Mouse (Mus musculus) midbrain, postnatal 0 days (tissue): ENCODE measurements around the gene P2rx4. TPM values are rescaled to one million over a fixed set of nuclear protein-coding genes. Genes with fewer than 3 reads are reported as not detected.

ENCODE experiments used
- ATAC-seq: fragments of 200-750 bp; cut with Nextera tagmentation; 2 replicates; pipeline ENCODE4 v1.8.0; 2017; ENCODE audit warnings: moderate number of reproducible peaks, mild to moderate bottlenecking, moderate TSS enrichment, moderate library complexity; ENCODE audit not compliant: low FRiP score
- DNase-seq: peaks from one replicate; pipeline ENCODE4 v3.0.0-alpha.2; 2015; ENCODE audit warnings: low spot score
- H3K27ac ChIP-seq: fragments of 300-500 bp; sonication (generic); 2 replicates; pipeline ENCODE4 v1.5.1; 2014; ENCODE audit warnings: low read depth, mild to moderate bottlenecking, low read length, mixed read lengths
- H3K27me3 ChIP-seq: fragments of 300-500 bp; sonication (generic); 2 replicates; pipeline ENCODE4 v1.6.1; 2014; ENCODE audit warnings: low read length, control low read depth, mixed read lengths; ENCODE audit not compliant: insufficient read depth
- H3K36me3 ChIP-seq: fragments of 300-500 bp; sonication (generic); 2 replicates; pipeline ENCODE4 v1.6.1; 2014; ENCODE audit warnings: low read length, control low read depth, mixed read lengths; ENCODE audit not compliant: insufficient read depth
- H3K4me1 ChIP-seq: fragments of 300-500 bp; sonication (generic); 2 replicates; pipeline ENCODE4 v1.6.1; 2014; ENCODE audit warnings: mild to moderate bottlenecking, control low read depth, antibody characterized with exemption, low read length, mixed read lengths; ENCODE audit not compliant: insufficient read depth
- H3K4me2 ChIP-seq: fragments of 300-500 bp; sonication (generic); 2 replicates; pipeline ENCODE4 v1.6.1; 2014; ENCODE audit warnings: low read depth, mild to moderate bottlenecking, low read length, mixed read lengths; ENCODE audit not compliant: poor library complexity, severe bottlenecking
- H3K4me3 ChIP-seq: fragments of 300-500 bp; sonication (generic); 2 replicates; pipeline ENCODE4 v1.5.1; 2014; ENCODE audit warnings: low read depth, mild to moderate bottlenecking, low read length, moderate library complexity
- H3K9ac ChIP-seq: fragments of 300-500 bp; sonication (generic); replicated peaks from 2 replicates; pipeline ENCODE4 v1.6.1; 2014; ENCODE audit warnings: mild to moderate bottlenecking, low read length, moderate library complexity, mixed read lengths; ENCODE audit not compliant: poor library complexity, severe bottlenecking
- H3K9me3 ChIP-seq: fragments of 300-500 bp; sonication (generic); 2 replicates; pipeline ENCODE4 v1.6.1; 2016; ENCODE audit warnings: low read length, control low read depth
- CTCF ChIP-seq: IDR thresholded peaks from 2 replicates; pipeline ENCODE4 v1.5.1; 2016; ENCODE audit warnings: antibody characterized with exemption, mild to moderate bottlenecking
- WGBS: fragments of 180-500 bp; shearing (Covaris S2); extraction: QIAGEN DNeasy Blood & Tissue Kit; methylation state at CpG from one replicate; pipeline ENCODE4 v1.1.7; 2014; 5-methylcytosine and 5-hydroxymethylcytosine counted together
- polyA plus RNA-seq: library from polyadenylated mRNA; unstranded; fragments of >200 nt; fragmentation: Nextera tagmentation; extraction: Ambion mirVana; gene quantifications from 2 replicates; pipeline ENCODE4 v1.2.1, GENCODE M21; 2015
- total RNA-seq: library from RNA; depleted of rRNA; stranded (reverse); fragments of >200 nt; gene quantifications from 2 replicates; pipeline ENCODE4 v1.2.3, GENCODE M21; 2014

P2rx4 gene
- total and polyA plus RNA-seq, 2 experiments from 2014 or later, result 16.1 to 19.4 TPM

GRCm38 (mm10) chr5:122747950-122748349, 40.6 kb downstream of the P2rx4 start:
- H3K4me2 ChIP-seq, result no peak overlapping the region
- H3K9ac ChIP-seq, result no peak overlapping the region
- no peak overlapping the region for H3K27ac ChIP-seq
- H3K9me3 ChIP-seq, result no peaks in the 10 kb centered on the region
- TF ChIP-seq CTCF, result no peak
- H3K27me3 ChIP-seq, result no peaks in the 10 kb centered on the region
- H3K4me1 ChIP-seq, result no peaks in the 10 kb centered on the region
- 84% methylated on average over 7 of the region's 7 CpGs for WGBS
- H3K36me3 ChIP-seq, result peaks cover 43% of the 10 kb centered on the region
- no peak overlapping the region for H3K4me3 ChIP-seq
- no peak for DNase-seq
- ATAC-seq, result no peak

GRCm38 (mm10) chr5:122754477-122754876, 47.1 kb downstream of the P2rx4 start:
- ATAC-seq (no peak), DNase-seq (no peak)
- Histone ChIP-seq H3K9ac (no peak overlapping the region), H3K4me2 (no peak overlapping the region), H3K4me1 (no peaks in the 10 kb centered on the region), H3K36me3 (peaks cover 35% of the 10 kb centered on the region), H3K9me3 (no peaks in the 10 kb centered on the region), H3K27me3 (no peaks in the 10 kb centered on the region), H3K27ac (no peak overlapping the region), H3K4me3 (no peak overlapping the region)
- 93% methylated on average over 16 of the region's 16 CpGs for WGBS
- no peak for TF ChIP-seq CTCF

GRCm38 (mm10) chr5:122755620-122756019, 48.3 kb downstream of the P2rx4 start:
- TF ChIP-seq CTCF, result no peak
- Histone ChIP-seq H3K27me3 (no peaks in the 10 kb centered on the region), H3K36me3 (peaks cover 35% of the 10 kb centered on the region), H3K4me1 (no peaks in the 10 kb centered on the region), H3K4me3 (no peak overlapping the region), H3K4me2 (no peak overlapping the region), H3K27ac (no peak overlapping the region), H3K9ac (no peak overlapping the region), H3K9me3 (no peaks in the 10 kb centered on the region)
- DNase-seq (no peak), ATAC-seq (no peak)
- WGBS, result 97% methylated on average over 4 of the region's 4 CpGs

GRCm38 (mm10) chr5:122756144-122756543, 48.8 kb downstream of the P2rx4 start:
- DNase-seq (no peak), ATAC-seq (no peak)
- Histone ChIP-seq H3K4me1 (no peaks in the 10 kb centered on the region), H3K4me2 (no peak overlapping the region), H3K27ac (no peak overlapping the region), H3K27me3 (no peaks in the 10 kb centered on the region), H3K9me3 (no peaks in the 10 kb centered on the region), H3K4me3 (no peak overlapping the region), H3K9ac (no peak overlapping the region), H3K36me3 (peaks cover 35% of the 10 kb centered on the region)
- WGBS, result 59% methylated on average over 6 of the region's 6 CpGs
- no peak for TF ChIP-seq CTCF

GRCm38 (mm10) chr5:122756680-122757079, 49.3 kb downstream of the P2rx4 start:
- TF ChIP-seq CTCF, result no peak
- Histone ChIP-seq H3K9me3 (no peaks in the 10 kb centered on the region), H3K9ac (no peak overlapping the region), H3K27me3 (no peaks in the 10 kb centered on the region), H3K36me3 (peaks cover 35% of the 10 kb centered on the region), H3K4me3 (no peak overlapping the region), H3K4me1 (no peaks in the 10 kb centered on the region), H3K27ac (no peak overlapping the region), H3K4me2 (no peak overlapping the region)
- WGBS, result 84% methylated on average over 7 of the region's 7 CpGs
- ATAC-seq, result no peak
- DNase-seq, result no peak

- Histone ChIP-seq H3K36me3 (peaks cover 10% of the 10 kb centered on the region), H3K27ac (no peak overlapping the region), H3K9me3 (no peaks in the 10 kb centered on the region), H3K4me3 (no peak overlapping the region), H3K4me2 (no peak overlapping the region), H3K9ac (no peak overlapping the region), H3K27me3 (no peaks in the 10 kb centered on the region), H3K4me1 (no peaks in the 10 kb centered on the region)
- no peak for ATAC-seq
- 87% methylated on average over 29 of the region's 29 CpGs for WGBS
- DNase-seq, result no peak
- no peak for TF ChIP-seq CTCF
These were observed 56.1 kb downstream of the P2rx4 start for GRCm38 (mm10) chr5:122763271-122764031.
